Mouse (Mus musculus) stomach, postnatal 0 days (tissue): ENCODE results near the gene Pip5k1b.

Experiments used
- CTCF ChIP-seq: IDR thresholded peaks from 2 replicates; pipeline ENCODE4 v1.5.1; 2016; ENCODE audit warnings: antibody characterized with exemption, low read depth, mild to moderate bottlenecking, moderate library complexity
- EP300 ChIP-seq: optimal IDR thresholded peaks from 2 replicates; pipeline ENCODE3; 2016; ENCODE audit warnings: antibody characterized with exemption

DNA sequence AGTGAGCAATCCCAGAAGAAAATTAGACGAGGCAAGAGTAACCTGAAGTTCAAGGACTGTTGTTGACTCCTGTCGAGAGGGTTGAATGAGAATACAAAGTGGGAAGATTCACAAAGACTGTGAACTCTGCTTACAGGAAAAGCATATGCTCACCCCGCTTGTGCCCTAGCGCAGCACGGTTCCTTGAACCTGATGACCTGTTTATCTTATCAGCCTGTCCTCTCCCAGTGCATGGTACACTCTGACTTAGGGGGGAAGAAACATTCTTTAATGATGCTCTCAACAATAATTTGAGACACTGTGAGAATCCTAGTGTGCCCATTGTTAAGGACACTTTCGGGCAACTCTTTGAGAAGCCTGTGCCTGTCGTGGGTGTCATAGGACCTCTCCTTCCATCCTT, 38.6 kb downstream of the Pip5k1b start:
- TF ChIP-seq CTCF (no peak), EP300 (no peak)
